Mouse (Mus musculus): ENCODE data around the gene Bud23. TPM values are rescaled to one million over a fixed set of nuclear protein-coding genes. Genes with fewer than 3 reads are reported as not detected.

The Bud23 gene
- polyA plus RNA-seq (2012; ENCODE audit: low replicate concordance), result 93.6 and 122 TPM in 2 replicates

DNA sequence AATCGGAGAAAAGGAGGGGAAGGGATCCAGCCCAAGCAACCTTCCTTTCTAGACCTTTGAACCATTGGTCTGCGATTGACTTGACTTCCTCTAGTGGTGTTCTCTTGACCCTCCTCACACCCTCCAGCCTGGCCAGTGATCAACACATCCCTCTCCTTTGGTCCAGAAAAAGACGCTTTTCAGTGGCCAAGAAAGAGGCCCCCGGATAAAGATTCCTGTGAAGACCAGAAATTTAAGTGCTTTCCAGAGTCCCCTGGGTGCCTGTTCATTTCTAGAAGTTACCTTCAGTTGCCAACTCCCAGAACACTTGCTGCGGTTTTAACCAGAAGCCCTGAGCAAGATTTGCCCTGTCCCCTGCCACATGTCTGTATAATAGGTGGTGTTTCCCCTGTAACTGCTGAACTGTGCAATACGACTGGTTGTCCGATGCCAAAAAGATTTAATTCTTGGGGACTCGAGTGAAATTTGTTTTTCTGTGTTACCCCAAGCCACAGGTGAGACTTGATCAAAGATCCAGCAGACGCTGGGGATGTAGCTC is at the start of gene Bud23:
Bud23 (minus strand) TSS at position 51 of the 538 bp plus-strand sequence.

GRCm38 (mm10) chr5:135089653-135090052 is 24.9 kb upstream of the Bud23 start, which contains the start of gene Mlxipl:
TSS of gene Mlxipl (plus strand) at chr5:135089890.

DNA sequence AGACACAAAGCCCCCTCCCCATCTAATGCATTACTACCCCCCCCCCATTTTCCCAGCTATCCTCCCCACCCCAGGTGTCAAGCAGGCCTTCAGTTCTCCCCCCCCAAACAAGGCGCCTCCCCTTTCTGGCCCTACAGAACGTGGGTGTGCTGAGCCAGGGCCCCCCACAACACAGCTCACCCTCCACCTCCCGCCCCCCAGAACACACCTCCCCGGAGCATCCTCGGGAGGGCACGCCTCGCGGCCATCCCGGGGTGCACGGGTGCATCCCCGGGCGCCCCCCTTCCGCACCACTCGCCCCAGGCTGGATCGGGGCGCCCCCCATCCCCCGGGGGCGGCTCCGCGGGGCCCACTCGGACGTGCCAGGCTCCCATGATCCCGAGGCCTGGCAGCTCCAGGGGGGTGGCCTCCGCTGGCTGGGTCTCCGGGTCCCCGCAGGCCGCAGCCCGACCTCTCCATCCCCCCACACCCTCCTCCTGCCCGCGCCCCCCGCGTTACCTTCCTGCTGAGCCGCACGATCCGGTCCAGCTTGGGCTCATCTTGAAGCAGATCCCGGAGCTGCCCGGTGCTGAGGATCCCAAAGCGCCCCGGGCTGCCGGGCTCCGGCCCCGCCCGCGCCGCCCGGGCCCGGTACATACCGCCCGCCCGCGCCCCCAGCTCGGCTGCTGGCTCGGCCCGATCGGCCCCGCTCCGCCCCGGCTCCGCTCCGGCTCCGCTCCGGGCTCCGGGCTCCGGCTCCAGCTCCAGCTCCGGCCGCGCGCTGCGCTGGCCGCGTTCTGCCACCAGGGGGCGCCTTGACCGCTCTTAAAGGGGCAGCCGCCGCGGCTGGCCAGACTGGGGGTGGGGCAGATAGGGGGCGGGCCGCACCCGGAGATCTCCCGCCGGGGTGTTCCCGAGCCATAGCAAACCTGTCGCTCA is 13.1 kb upstream of the Bud23 start, which contains the start of gene Vps37d:
Vps37d (minus strand) TSS at position 703 of the 918 bp plus-strand sequence.

DNA sequence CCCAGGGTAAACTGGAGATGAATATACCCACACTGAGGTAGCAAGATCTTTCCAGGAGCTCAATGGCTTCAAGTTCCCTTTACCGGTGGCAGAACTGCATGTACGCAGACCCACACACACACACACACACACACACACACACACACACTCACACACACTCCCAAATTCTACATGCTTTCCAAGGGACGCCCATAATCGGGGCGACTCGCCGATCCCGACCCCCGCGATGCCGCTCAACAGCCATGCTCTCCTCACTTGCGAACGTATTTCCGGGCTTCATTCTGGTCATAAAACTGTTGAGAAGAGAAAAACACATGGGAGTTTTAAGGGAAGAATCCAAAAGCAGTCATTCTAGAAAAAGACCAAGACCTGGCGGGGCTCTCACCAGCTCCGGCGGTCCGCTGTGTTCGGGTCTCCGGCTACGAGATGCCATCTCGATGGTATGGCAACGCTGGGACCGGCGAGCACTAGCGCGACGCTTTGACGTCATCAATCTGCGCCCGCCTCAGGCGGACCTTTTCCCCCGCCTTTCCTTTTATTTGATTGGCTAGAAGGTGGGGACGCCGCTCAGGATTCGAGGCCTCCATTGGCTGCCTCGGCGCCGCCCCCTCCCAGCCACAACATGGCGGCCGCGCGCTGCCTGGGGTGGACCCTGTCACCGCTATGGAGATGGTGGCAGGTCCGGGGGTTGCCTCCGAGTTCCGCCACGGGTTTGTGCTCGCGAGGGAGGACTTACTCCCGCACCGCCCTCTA is 954 bp downstream of the Bud23 start, which contains the start of gene Dnajc30:
Dnajc30 (plus strand) TSS at position 574 of the 753 bp plus-strand sequence.

GRCm38 (mm10) chr5:135023344-135024173 is 41.2 kb downstream of the Bud23 start, which contains the start of gene Stx1a:
TSS of gene Stx1a (plus strand) at chr5:135023482.

DNA sequence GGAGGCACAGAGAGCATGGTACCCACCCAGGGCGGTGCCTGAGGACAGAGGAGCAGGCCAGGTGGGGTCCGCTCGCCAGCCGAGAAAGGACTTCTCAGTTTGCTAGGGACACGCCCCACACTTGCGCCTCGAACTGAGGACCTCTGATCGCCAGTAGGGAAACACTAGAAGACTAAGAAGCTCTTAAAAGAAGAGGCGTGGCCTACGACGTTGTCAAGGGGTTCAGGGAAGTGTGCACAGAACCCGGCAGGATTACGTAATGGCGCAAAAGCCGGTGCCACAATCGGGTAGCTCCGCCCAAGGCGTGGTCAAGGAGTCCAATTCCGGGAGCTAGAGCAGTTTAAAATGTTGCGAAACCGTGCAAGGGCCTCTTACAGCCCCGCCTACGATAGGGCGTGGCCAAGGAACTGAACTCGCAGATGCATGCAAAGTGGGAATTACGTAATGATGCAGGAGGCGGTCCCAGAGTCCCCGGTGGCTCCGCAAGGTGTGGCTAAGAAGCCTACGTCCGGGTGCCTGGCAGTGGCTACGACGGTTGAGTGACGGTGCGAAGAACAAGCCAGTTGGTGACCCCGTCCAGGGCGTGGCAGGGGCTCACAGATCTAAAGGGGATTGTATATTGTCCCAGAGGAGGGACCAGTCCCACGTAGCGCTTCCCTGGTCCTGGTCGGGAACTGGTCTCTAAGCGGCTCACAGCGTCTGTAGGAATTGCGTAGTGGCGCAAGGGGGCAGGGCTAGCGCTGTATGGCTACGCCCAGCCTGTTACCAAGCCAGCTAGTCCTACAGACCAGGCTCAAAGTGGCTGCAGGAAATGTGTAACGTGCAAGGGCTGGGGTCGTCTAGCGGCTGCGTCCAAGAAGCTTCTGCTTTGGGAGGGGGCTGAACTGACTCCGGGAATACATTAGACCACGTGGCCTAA is 55.8 kb downstream of the Bud23 start, which contains the start of gene Abhd11:
Abhd11 (plus strand) TSS at position 482 of the 919 bp plus-strand sequence.

Other genes starting within 250 kb of the Bud23 start
- gene Tmem270, start 158.2 kb downstream of the Bud23 start, polyA plus RNA-seq (2012; ENCODE audit: low replicate concordance), result not detected in 2 replicates
- gene Cldn13, start 149.4 kb downstream of the Bud23 start, polyA plus RNA-seq (2012; ENCODE audit: low replicate concordance), result 17.2 and 28.8 TPM in 2 replicates
- gene Mettl27, start 132.6 kb downstream of the Bud23 start, polyA plus RNA-seq (2012; ENCODE audit: low replicate concordance), result 25.3 and 26.8 TPM in 2 replicates
- 0.16 TPM in 1 of 2 replicates, not detected in the other for gene Cldn4, start 118.0 kb downstream of the Bud23 start, polyA plus RNA-seq (2012; ENCODE audit: low replicate concordance)
- 0.14 and 0.61 TPM in 2 replicates for gene Cldn3, start 78.7 kb downstream of the Bud23 start, polyA plus RNA-seq (2012; ENCODE audit: low replicate concordance)
- gene Abhd11, start 55.8 kb downstream of the Bud23 start, polyA plus RNA-seq (2012; ENCODE audit: low replicate concordance), result 30.3 and 35.7 TPM in 2 replicates
- 3.5 and 3.6 TPM in 2 replicates for gene Stx1a, start 41.5 kb downstream of the Bud23 start, polyA plus RNA-seq (2012; ENCODE audit: low replicate concordance)
- gene Dnajc30, start 757 bp downstream of the Bud23 start, polyA plus RNA-seq (2012; ENCODE audit: low replicate concordance), result 73.8 and 75.3 TPM in 2 replicates
- 0.50 and 1.6 TPM in 2 replicates for gene Vps37d, start 13.3 kb upstream of the Bud23 start, polyA plus RNA-seq (2012; ENCODE audit: low replicate concordance)
- gene Mlxipl, start 24.9 kb upstream of the Bud23 start, polyA plus RNA-seq (2012; ENCODE audit: low replicate concordance), result 0.07 and 0.64 TPM in 2 replicates
- gene Tbl2, start 84.7 kb upstream of the Bud23 start, polyA plus RNA-seq (2012; ENCODE audit: low replicate concordance), result 12.2 and 19.5 TPM in 2 replicates
- gene Bcl7b, start 103.3 kb upstream of the Bud23 start, polyA plus RNA-seq (2012; ENCODE audit: low replicate concordance), result 39.1 and 41.5 TPM in 2 replicates
- gene Baz1b, start 122.3 kb upstream of the Bud23 start, polyA plus RNA-seq (2012; ENCODE audit: low replicate concordance), result 64.8 and 68.5 TPM in 2 replicates
- 0.80 and 0.90 TPM in 2 replicates for gene Fzd9, start 186.3 kb upstream of the Bud23 start, polyA plus RNA-seq (2012; ENCODE audit: low replicate concordance)